ENCODE assay signal across 19 mouse cellular contexts in genomic region chr1:53736583-53736982, GRCm38 (mm10). TPM values are rescaled to one million over a fixed set of nuclear protein-coding genes. Genes with fewer than 3 reads are reported as not detected.
A peak's percentile ranks its signal among the peaks of the same experiment; 100 is the strongest.
DNase-seq lines count a peak whose midpoint lies in the region; ATAC-seq and TF ChIP-seq lines count a peak whose summit lies in the region.
"Had no signal": no experiment of that assay in that cellular context is flagged by ENCODE, and none has a peak within 500 bp of the region (broad histone marks: within the 10 kb centered on the region; RNA-seq: fewer than 3 reads in every experiment).

No protein-coding gene starts in this region.

- no peaks in the 10 kb centered on the region for H3K27me3 ChIP-seq in intestine, embryonic 16.5 days (replicated peaks; ENCODE audit: control insufficient read depth, insufficient read depth, low read length)
- H3K27me3 ChIP-seq in small intestine, adult 2 months (ENCODE audit: control insufficient read depth, insufficient read depth, low read length), result no peaks in the 10 kb centered on the region
- H3K27me3 ChIP-seq: embryonic facial prominence, embryonic 12.5 days had no signal

- DNase-seq in thymus, postnatal 36 days, result no peak
- DNase-seq in thymus, postnatal 25 days, result no peak
- no peak for DNase-seq in cerebellum, adult 18-20 months
- DNase-seq: adrenal gland, adult 2 months; adrenal gland, postnatal 10 days; adrenal gland, postnatal 25 days; cerebellum, adult 11 months; cerebellum, adult 2 months; cerebellum, adult 9-10 months; cerebellum, postnatal 10 days; cerebellum, postnatal 25 days; forebrain, postnatal 0 days had no signal

- no peak overlapping the region for H3K9ac ChIP-seq in intestine, embryonic 16.5 days (ENCODE audit: low read depth, low read length)
- H3K9ac ChIP-seq: embryonic facial prominence, embryonic 12.5 days; forebrain, embryonic 13.5 days; forebrain, embryonic 15.5 days; forebrain, postnatal 0 days had no signal

- no peaks in the 10 kb centered on the region for H3K9me3 ChIP-seq in intestine, embryonic 16.5 days (ENCODE audit: control insufficient read depth, low read length)
- H3K9me3 ChIP-seq: embryonic facial prominence, embryonic 10.5 days; embryonic facial prominence, embryonic 12.5 days; forebrain, embryonic 13.5 days; forebrain, embryonic 15.5 days had no signal

- WGBS in intestine, embryonic 16.5 days, result 71% methylated on average over 3 of the region's 3 CpGs
- 32% methylated on average over 3 of the region's 3 CpGs for WGBS in small intestine, adult 2 months

- TF ChIP-seq CTCF in small intestine, adult 2 months (IDR thresholded peaks at IDR 0.05; ENCODE audit: extremely low read depth, insufficient read length, insufficient replicate concordance, low read depth, low read length), result no peak

- peak; percentile 89 for ATAC-seq in intestine, embryonic 16.5 days
- ATAC-seq: forebrain, embryonic 13.5 days; forebrain, embryonic 15.5 days; forebrain, postnatal 0 days had no signal

- no peak overlapping the region for H3K4me2 ChIP-seq in intestine, embryonic 16.5 days (ENCODE audit: low read depth, low read length)
- H3K4me2 ChIP-seq: embryonic facial prominence, embryonic 12.5 days; forebrain, embryonic 13.5 days; forebrain, embryonic 15.5 days had no signal

- H3K4me3 ChIP-seq in intestine, embryonic 16.5 days (ENCODE audit: low read length), result no peak overlapping the region
- H3K4me3 ChIP-seq in small intestine, adult 2 months (ENCODE audit: low read depth, low read length), result no peak overlapping the region
- H3K4me3 ChIP-seq: embryonic facial prominence, embryonic 10.5 days; embryonic facial prominence, embryonic 12.5 days; forebrain, embryonic 13.5 days; forebrain, embryonic 15.5 days had no signal

- no peak for TF ChIP-seq POLR2A in small intestine, adult 2 months (IDR thresholded peaks at IDR 0.05; ENCODE audit: low read depth, low read length)

- H3K27ac ChIP-seq in intestine, embryonic 16.5 days (ENCODE audit: low read length), result no peak overlapping the region
- peak overlapping the region; percentile 87 for H3K27ac ChIP-seq in small intestine, adult 2 months (ENCODE audit: insufficient read depth, low read depth, low read length)
- H3K27ac ChIP-seq: embryonic facial prominence, embryonic 10.5 days; embryonic facial prominence, embryonic 12.5 days; forebrain, embryonic 13.5 days; forebrain, embryonic 15.5 days had no signal

- H3K4me1 ChIP-seq in intestine, embryonic 16.5 days (ENCODE audit: control insufficient read depth, insufficient read depth, low read length), result no peaks in the 10 kb centered on the region
- peaks cover 7% of the 10 kb centered on the region; the same call in 1 of the 2 replicates for H3K4me1 ChIP-seq in small intestine, adult 2 months (ENCODE audit: control insufficient read depth, insufficient read depth, insufficient read length, low read length)
- H3K4me1 ChIP-seq: embryonic facial prominence, embryonic 10.5 days; embryonic facial prominence, embryonic 12.5 days had no signal

- no peaks in the 10 kb centered on the region for H3K36me3 ChIP-seq in intestine, embryonic 16.5 days (ENCODE audit: control insufficient read depth, insufficient read depth, low read length)
- H3K36me3 ChIP-seq in small intestine, adult 2 months (ENCODE audit: control insufficient read depth, insufficient read depth, low read length), result no peaks in the 10 kb centered on the region
- H3K36me3 ChIP-seq: embryonic facial prominence, embryonic 10.5 days; embryonic facial prominence, embryonic 12.5 days; forebrain, embryonic 15.5 days had no signal

RNA-seq across cellular contexts. Expression of gene Dnah7a, which starts 30.0 kb away (rescaled TPM):
- 0.34 and 0.44 TPM in 2 replicates for polyA plus RNA-seq in intestine, embryonic 16.5 days (2015; fragmentation: Nextera tagmentation; extraction: Ambion mirVana)
- not detected in 2 replicates for polyA plus RNA-seq in small intestine, adult 2 months (2012; rRNA removed)
- polyA plus RNA-seq: adrenal gland, adult 2 months; C2C12 had no signal

RNA-seq across cellular contexts. Expression of gene Stk17b, which starts 48.4 kb away (rescaled TPM):
- 16.1 and 18.3 TPM in 2 replicates for polyA plus RNA-seq in intestine, embryonic 16.5 days (2015; fragmentation: Nextera tagmentation; extraction: Ambion mirVana)
- polyA plus RNA-seq in small intestine, adult 2 months (2012; rRNA removed), result 1.3 and 11.0 TPM in 2 replicates
